Mouse (Mus musculus): ENCODE results near the gene Gpi1. TPM values are rescaled to one million over a fixed set of nuclear protein-coding genes. Genes with fewer than 3 reads are reported as not detected.
"Not testable (repeated sequence)": the region's sequence is repeated elsewhere in the genome, so short reads cannot be mapped to it uniquely, and the experiment has no call there.

Gene Gpi1
- polyA plus RNA-seq, 1 experiment from 2014 or later, result 377 TPM

DNA sequence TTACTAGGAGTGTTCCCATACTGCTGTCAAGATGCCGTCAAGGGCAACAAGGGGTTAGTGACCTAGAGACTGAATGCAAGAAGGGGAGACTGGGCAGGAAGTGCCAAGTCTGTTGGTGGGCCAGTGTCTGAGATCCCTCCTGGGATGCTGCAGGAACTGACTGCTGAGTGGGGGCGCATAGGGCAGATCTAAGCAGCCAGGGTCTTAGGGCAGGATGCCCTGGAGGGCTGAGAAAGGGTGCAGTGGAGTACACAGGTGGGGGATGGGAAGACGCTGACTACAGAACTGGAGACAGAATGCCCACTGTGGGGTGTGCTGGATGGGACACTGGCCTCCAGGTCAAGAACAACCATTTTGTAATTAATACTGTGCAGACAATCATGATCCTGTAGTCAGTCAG, 46.3 kb downstream of the Gpi1 start:
- Histone ChIP-seq H3K36me3 (ENCODE audit: control insufficient read depth, insufficient read depth, low read length) (peaks cover 5% of the 10 kb centered on the region; the same call in 1 of the 2 replicates), H3K27ac (ENCODE audit: low read depth, low read length) (no peak overlapping the region), H3K4me1 (replicated peaks; ENCODE audit: control insufficient read depth, insufficient read depth, low read length) (no peaks in the 10 kb centered on the region), H3K27me3 (ENCODE audit: control insufficient read depth, insufficient read depth, low read length) (no peaks in the 10 kb centered on the region), H3K4me3 (ENCODE audit: low read depth, low read length) (no peak overlapping the region), H3K9me3 (ENCODE audit: control insufficient read depth, low read length) (no peaks in the 10 kb centered on the region), H3K9ac (ENCODE audit: low read length) (no peak overlapping the region), H3K4me2 (ENCODE audit: low read depth, low read length, severe bottlenecking) (no peak overlapping the region)
- 78% methylated on average over 3 of the region's 3 CpGs for WGBS
- no peak for ATAC-seq (replicated peaks; ENCODE audit: low FRiP score)
- DNase-seq (ENCODE audit: low spot score), result no peak

DNA sequence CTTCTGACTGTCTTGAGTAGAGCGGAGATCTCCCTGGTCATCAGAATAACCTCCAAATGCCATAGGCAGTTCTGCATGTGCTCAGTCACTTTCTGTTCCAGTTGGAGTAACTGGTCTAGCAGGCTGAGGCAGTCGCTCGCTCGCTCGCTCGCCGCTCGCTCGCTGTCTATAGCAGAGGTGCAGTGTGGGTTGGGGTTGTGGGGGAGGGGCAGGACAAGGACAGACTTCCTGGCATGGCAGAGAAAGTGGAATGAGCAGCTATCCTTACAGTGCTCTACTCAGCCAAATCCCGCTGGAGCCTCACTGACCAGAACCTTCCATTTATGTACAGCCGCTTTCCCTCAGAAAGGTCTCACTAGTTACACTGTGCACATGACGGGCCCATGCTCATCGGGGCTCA, 46.8 kb downstream of the Gpi1 start:
- WGBS, result 93% methylated on average over 13 of the region's 13 CpGs
- DNase-seq (ENCODE audit: low spot score) (no peak), ATAC-seq (replicated peaks; ENCODE audit: low FRiP score) (no peak)
- Histone ChIP-seq H3K4me3 (ENCODE audit: low read depth, low read length) (no peak overlapping the region), H3K27me3 (ENCODE audit: control insufficient read depth, insufficient read depth, low read length) (no peaks in the 10 kb centered on the region), H3K4me2 (ENCODE audit: low read depth, low read length, severe bottlenecking) (no peak overlapping the region), H3K9ac (ENCODE audit: low read length) (no peak overlapping the region), H3K9me3 (ENCODE audit: control insufficient read depth, low read length) (no peaks in the 10 kb centered on the region), H3K4me1 (replicated peaks; ENCODE audit: control insufficient read depth, insufficient read depth, low read length) (no peaks in the 10 kb centered on the region), H3K27ac (ENCODE audit: low read depth, low read length) (no peak overlapping the region), H3K36me3 (ENCODE audit: control insufficient read depth, insufficient read depth, low read length) (peaks cover 5% of the 10 kb centered on the region; the same call in 1 of the 2 replicates)

DNA sequence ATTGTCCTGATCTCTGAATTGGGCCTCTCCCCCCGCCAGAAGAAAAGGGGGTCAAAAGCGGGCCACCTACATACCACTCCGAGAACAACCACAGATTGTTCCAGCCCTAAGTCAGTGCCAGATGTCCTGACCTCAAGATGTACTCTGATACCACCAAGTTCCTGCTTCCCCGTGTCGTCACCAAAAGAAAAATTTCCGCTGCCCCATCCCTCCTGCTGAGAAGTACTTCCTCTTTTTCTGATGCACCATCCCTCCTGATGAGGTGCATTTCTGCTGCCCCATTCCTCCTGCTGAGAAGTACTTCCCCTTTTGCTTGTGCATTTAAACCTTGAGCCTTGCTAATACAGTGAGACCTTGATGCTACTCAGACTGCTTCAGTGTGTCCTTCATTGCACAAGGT, 53.9 kb downstream of the Gpi1 start:
- not testable (repeated sequence) for H3K27me3 ChIP-seq (ENCODE audit: control insufficient read depth, insufficient read depth, low read length); H3K4me1 ChIP-seq (replicated peaks; ENCODE audit: control insufficient read depth, insufficient read depth, low read length); H3K9ac ChIP-seq (ENCODE audit: low read length); DNase-seq (ENCODE audit: low spot score); H3K4me3 ChIP-seq (ENCODE audit: low read depth, low read length); H3K9me3 ChIP-seq (ENCODE audit: control insufficient read depth, low read length); H3K4me2 ChIP-seq (ENCODE audit: low read depth, low read length, severe bottlenecking); H3K27ac ChIP-seq (ENCODE audit: low read depth, low read length); ATAC-seq (replicated peaks; ENCODE audit: low FRiP score); H3K36me3 ChIP-seq (ENCODE audit: control insufficient read depth, insufficient read depth, low read length)
- WGBS, result 79% methylated on average over 6 of the region's 6 CpGs

DNA sequence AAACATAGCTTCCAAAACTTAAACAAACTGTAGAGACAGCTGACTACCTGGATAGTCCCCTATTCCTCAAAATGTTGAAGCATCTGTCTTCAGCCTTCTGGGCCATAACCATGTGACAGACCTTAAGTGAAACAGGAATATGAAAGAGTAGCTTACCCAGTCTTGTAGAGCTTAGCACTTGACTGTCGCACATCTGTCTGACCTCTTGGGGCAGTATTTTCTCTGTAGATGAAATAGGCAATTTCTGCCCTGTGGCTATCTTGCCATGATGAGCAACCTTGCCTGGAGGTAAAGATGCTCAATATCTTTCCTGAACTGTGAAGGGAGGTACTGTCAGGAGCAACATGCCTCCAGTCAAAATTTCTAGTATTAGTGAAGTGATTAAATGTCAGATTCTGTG, 57.9 kb downstream of the Gpi1 start:
- no peaks in the 10 kb centered on the region for H3K9me3 ChIP-seq (ENCODE audit: control insufficient read depth, low read length)
- H3K4me2 ChIP-seq (ENCODE audit: low read depth, low read length, severe bottlenecking), result no peak overlapping the region
- H3K27ac ChIP-seq (ENCODE audit: low read depth, low read length), result no peak overlapping the region
- no peak for ATAC-seq (replicated peaks; ENCODE audit: low FRiP score)
- H3K36me3 ChIP-seq (ENCODE audit: control insufficient read depth, insufficient read depth, low read length), result no peaks in the 10 kb centered on the region
- 68% methylated on average over 1 of the region's 1 CpGs for WGBS
- H3K27me3 ChIP-seq (ENCODE audit: control insufficient read depth, insufficient read depth, low read length), result no peaks in the 10 kb centered on the region
- DNase-seq (ENCODE audit: low spot score), result no peak
- no peak overlapping the region for H3K4me3 ChIP-seq (ENCODE audit: low read depth, low read length)
- no peak overlapping the region for H3K9ac ChIP-seq (ENCODE audit: low read length)
- no peaks in the 10 kb centered on the region for H3K4me1 ChIP-seq (replicated peaks; ENCODE audit: control insufficient read depth, insufficient read depth, low read length)

DNA sequence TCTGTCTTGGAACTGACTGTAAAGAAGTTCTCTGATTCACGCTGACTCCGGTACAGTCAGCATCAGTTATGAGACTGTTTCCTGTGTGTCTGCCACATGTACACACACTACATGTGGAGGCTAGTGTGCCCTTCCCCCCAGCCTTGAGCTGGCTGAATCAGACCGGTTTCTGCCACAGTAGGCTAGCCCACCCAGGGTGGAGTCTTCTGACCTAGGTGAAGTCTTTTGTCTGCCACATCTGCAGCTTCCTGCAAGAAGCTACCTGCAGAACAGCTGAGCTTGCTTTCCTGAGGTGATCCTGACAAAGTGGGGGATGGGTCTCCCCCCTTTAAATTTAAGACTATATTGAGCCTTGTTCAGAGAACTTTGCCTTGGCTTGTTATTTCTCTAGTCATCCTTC, 60.7 kb downstream of the Gpi1 start, which contains the start of gene Uba2:
Gene Uba2 (minus strand): TSS at position 146 of the 400 bp plus-strand sequence.
- Histone ChIP-seq H3K27ac (ENCODE audit: low read depth, low read length) (peak within 1 kb of the TSS; percentile 85), H3K9ac (ENCODE audit: low read length) (peak within 1 kb of the TSS; percentile 93), H3K36me3 (ENCODE audit: control insufficient read depth, insufficient read depth, low read length) (no peaks in the 10 kb centered on the region), H3K4me2 (ENCODE audit: low read depth, low read length, severe bottlenecking) (peak within 1 kb of the TSS; percentile 75; the same call in 1 of the 2 replicates), H3K27me3 (ENCODE audit: control insufficient read depth, insufficient read depth, low read length) (no peaks in the 10 kb centered on the region), H3K4me1 (replicated peaks; ENCODE audit: control insufficient read depth, insufficient read depth, low read length) (no peaks in the 10 kb centered on the region; the same call in 1 of the 2 replicates), H3K9me3 (ENCODE audit: control insufficient read depth, low read length) (no peaks in the 10 kb centered on the region), H3K4me3 (ENCODE audit: low read depth, low read length) (peak within 1 kb of the TSS; percentile 93)
- DNase-seq (ENCODE audit: low spot score) (no peak), ATAC-seq (replicated peaks; ENCODE audit: low FRiP score) (no peak)
- 83% methylated on average over 3 of the region's 3 CpGs for WGBS

DNA sequence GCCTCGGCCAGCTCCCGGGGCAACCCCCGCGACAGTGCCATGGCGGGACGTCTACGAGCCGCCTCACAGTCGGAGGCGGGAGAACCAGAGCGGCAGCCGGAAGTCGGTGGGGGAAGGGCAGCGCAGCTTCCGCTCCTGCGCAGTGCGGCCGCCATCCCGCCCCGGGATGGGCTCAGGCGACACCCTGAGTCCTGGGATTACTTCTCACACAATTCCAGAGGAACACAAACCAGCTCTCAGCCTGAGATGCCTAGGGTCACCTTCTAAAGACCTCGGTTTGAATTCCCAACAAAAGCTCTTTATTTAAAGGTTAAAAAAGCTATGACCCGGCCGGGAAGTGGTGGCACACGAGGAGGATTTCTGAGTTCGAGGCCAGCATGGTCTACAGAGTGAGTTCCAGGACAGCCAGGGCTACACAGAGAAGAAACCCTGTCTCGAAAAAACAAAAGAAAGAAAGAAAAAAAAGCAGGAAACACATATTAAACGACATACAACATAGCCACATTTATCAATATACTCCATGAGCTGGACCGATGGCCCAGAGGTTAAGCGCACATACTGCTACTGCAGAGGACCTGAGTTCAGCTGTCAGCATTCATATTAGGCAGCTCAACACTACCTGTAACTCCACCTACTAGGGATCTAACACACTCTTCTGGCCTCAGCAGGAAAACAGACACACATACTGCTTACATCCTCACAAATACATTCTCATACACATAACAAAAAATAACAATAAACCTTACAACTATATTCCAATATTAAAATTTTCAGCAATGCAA, 61.5 kb downstream of the Gpi1 start:
- Histone ChIP-seq H3K27ac (ENCODE audit: low read depth, low read length) (peak overlapping the region; percentile 85), H3K9ac (ENCODE audit: low read length) (peak overlapping the region; percentile 93), H3K4me1 (replicated peaks; ENCODE audit: control insufficient read depth, insufficient read depth, low read length) (no peaks in the 10 kb centered on the region; the same call in 1 of the 2 replicates), H3K4me3 (ENCODE audit: low read depth, low read length) (peak overlapping the region; percentile 93), H3K4me2 (ENCODE audit: low read depth, low read length, severe bottlenecking) (peak overlapping the region; percentile 75), H3K36me3 (ENCODE audit: control insufficient read depth, insufficient read depth, low read length) (peaks cover under 1% of the 10 kb centered on the region; the same call in 1 of the 2 replicates), H3K9me3 (ENCODE audit: control insufficient read depth, low read length) (no peaks in the 10 kb centered on the region), H3K27me3 (ENCODE audit: control insufficient read depth, insufficient read depth, low read length) (no peaks in the 10 kb centered on the region)
- WGBS, result 8% methylated on average over 30 of the region's 30 CpGs
- DNase-seq (ENCODE audit: low spot score) (peak; percentile 96), ATAC-seq (replicated peaks; ENCODE audit: low FRiP score) (peak; percentile 97)

DNA sequence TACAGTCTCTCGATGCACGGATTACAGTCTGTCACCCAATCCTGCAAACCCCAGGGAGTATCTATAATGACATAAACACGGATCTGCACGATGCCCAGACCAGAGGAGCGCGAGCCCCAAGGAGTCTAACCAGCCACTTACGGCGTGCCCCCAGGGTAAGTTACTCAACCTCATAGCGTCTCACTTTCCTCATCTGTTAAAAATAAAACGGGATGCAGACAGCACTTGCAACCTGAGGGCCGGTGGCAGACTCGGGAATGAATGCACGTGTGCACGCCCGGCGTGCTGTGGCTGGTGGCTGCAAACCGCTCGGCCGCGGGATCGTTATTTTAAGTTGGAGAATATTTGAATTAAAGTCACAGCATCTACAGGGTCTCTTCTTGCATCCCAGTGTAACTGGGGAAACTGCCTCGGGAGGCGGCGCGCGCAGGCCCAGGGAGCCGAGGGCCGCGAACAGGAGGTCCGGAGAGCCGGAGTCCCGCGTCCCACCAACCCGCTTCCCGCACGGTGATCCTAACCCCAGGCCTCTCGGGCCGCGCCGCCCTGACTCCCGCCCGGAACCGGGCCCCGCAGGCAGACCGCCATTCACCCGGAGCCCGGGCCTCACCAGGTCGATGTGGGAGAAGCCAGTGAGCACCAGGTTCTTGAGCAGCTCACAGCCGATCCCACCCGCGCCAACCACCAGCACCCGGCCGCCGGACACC, 62.2 kb downstream of the Gpi1 start:
- Histone ChIP-seq H3K27ac (ENCODE audit: low read depth, low read length) (peak overlapping the region; percentile 85), H3K4me2 (ENCODE audit: low read depth, low read length, severe bottlenecking) (peak overlapping the region; percentile 75), H3K27me3 (ENCODE audit: control insufficient read depth, insufficient read depth, low read length) (no peaks in the 10 kb centered on the region), H3K9me3 (ENCODE audit: control insufficient read depth, low read length) (no peaks in the 10 kb centered on the region), H3K36me3 (ENCODE audit: control insufficient read depth, insufficient read depth, low read length) (peaks cover 5% of the 10 kb centered on the region; the same call in 1 of the 2 replicates), H3K4me1 (replicated peaks; ENCODE audit: control insufficient read depth, insufficient read depth, low read length) (no peaks in the 10 kb centered on the region; the same call in 1 of the 2 replicates), H3K4me3 (ENCODE audit: low read depth, low read length) (peak overlapping the region; percentile 93), H3K9ac (ENCODE audit: low read length) (peak overlapping the region; percentile 93)
- under 1% methylated on average over 54 of the region's 54 CpGs for WGBS
- ATAC-seq (replicated peaks; ENCODE audit: low FRiP score), result no peak
- no peak for DNase-seq (ENCODE audit: low spot score)

DNA sequence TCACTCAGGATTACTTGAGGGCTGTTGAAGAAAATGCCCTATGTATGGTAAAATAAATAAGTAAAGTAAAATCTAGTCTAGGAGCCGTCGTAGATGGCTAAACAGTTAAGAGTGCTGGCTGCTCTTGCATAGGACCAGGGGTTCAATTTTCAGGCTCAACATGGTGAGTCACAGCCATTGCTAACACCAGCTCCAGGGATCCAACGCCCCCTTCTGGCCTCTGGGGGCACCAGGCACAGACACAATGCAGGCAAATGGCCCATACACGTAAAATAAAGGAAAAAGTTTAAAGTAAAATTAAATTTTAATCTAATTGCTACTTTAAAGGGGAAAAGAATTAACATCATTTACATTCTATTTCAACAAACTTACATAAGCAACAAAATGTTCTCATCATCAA, 63.3 kb downstream of the Gpi1 start:
- Histone ChIP-seq H3K9me3 (ENCODE audit: control insufficient read depth, low read length) (no peaks in the 10 kb centered on the region), H3K36me3 (ENCODE audit: control insufficient read depth, insufficient read depth, low read length) (peaks cover 10% of the 10 kb centered on the region; the same call in 1 of the 2 replicates), H3K4me1 (replicated peaks; ENCODE audit: control insufficient read depth, insufficient read depth, low read length) (no peaks in the 10 kb centered on the region; the same call in 1 of the 2 replicates), H3K4me2 (ENCODE audit: low read depth, low read length, severe bottlenecking) (no peak overlapping the region), H3K9ac (ENCODE audit: low read length) (no peak overlapping the region), H3K4me3 (ENCODE audit: low read depth, low read length) (peak overlapping the region; percentile 9; the same call in 1 of the 2 replicates), H3K27me3 (ENCODE audit: control insufficient read depth, insufficient read depth, low read length) (no peaks in the 10 kb centered on the region), H3K27ac (ENCODE audit: low read depth, low read length) (no peak overlapping the region)
- no peak for ATAC-seq (replicated peaks; ENCODE audit: low FRiP score)
- WGBS, result 51% methylated on average over 4 of the region's 4 CpGs
- DNase-seq (ENCODE audit: low spot score), result peak; percentile 70

Data from forebrain, embryonic 11.5 days (tissue).